In the genomic region with DNA sequence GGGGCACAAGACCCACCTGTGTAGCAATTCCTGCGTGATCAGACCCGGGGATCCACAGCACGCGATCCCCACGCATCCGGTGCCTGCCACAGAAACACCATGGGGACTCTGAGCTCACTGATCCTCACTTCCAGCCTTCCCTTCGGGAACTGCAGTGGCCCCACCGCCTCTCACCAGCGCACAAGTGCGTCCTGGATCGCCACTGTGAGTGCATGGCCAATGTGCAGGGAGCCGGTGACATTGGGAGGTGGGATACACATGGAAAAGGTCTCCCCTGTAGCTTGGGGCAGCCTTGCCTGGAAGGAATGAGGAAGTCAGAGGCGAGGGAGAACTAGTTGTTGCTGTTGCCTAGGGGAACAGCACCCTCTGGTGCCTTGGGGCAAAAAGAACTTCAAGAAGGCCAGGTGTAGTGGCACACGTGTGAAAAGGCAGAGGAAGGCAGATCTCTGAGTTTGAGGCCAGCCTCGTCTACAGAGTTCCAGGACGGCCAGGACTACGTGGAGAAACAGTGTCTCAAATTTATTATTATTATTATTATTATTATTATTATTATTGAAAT, we compare ENCODE assay signal across 8 mouse cellular contexts. TPM values are rescaled to one million over a fixed set of nuclear protein-coding genes. Genes with fewer than 3 reads are reported as not detected.
DNase-seq lines count a peak whose midpoint lies in the region; ATAC-seq and TF ChIP-seq lines count a peak whose summit lies in the region.

No protein-coding gene starts in this region.

- peaks cover 20% of the 10 kb centered on the region for H3K4me1 ChIP-seq in forebrain, embryonic 13.5 days
- H3K4me1 ChIP-seq in forebrain, embryonic 16.5 days (replicated peaks; ENCODE audit: control insufficient read depth, insufficient read depth, low read length): peaks cover 13% of the 10 kb centered on the region
- peaks cover 7% of the 10 kb centered on the region; the same call in 1 of the 2 replicates for H3K4me1 ChIP-seq in intestine, embryonic 15.5 days (replicated peaks)
- H3K4me1 ChIP-seq in liver, postnatal 0 days (ENCODE audit: insufficient read depth): peaks cover 8% of the 10 kb centered on the region; the same call in 1 of the 2 replicates
- no peaks in the 10 kb centered on the region for H3K4me1 ChIP-seq in stomach, postnatal 0 days (replicated peaks; ENCODE audit: control insufficient read depth, insufficient read depth)

- no peak overlapping the region for H3K27ac ChIP-seq in forebrain, embryonic 13.5 days
- H3K27ac ChIP-seq in forebrain, embryonic 16.5 days (ENCODE audit: low read length): no peak overlapping the region
- H3K27ac ChIP-seq in intestine, embryonic 15.5 days: no peak overlapping the region
- H3K27ac ChIP-seq in liver, postnatal 0 days (ENCODE audit: low read depth): no peak overlapping the region
- peak overlapping the region; percentile 25; the same call in 1 of the 2 replicates for H3K27ac ChIP-seq in stomach, postnatal 0 days (replicated peaks)

- no peaks in the 10 kb centered on the region for H3K27me3 ChIP-seq in forebrain, embryonic 13.5 days
- H3K27me3 ChIP-seq in forebrain, embryonic 16.5 days (replicated peaks; ENCODE audit: control insufficient read depth, insufficient read depth, low read length): no peaks in the 10 kb centered on the region
- H3K27me3 ChIP-seq in intestine, embryonic 15.5 days (replicated peaks): no peaks in the 10 kb centered on the region
- no peaks in the 10 kb centered on the region for H3K27me3 ChIP-seq in liver, postnatal 0 days (ENCODE audit: insufficient read depth, low read length)
- H3K27me3 ChIP-seq in stomach, postnatal 0 days (ENCODE audit: control insufficient read depth, insufficient read depth, low read length): no peaks in the 10 kb centered on the region

- peaks cover 54% of the 10 kb centered on the region for H3K36me3 ChIP-seq in forebrain, embryonic 13.5 days (ENCODE audit: poor library complexity, severe bottlenecking)
- H3K36me3 ChIP-seq in forebrain, embryonic 16.5 days (ENCODE audit: control insufficient read depth, insufficient read depth): no peaks in the 10 kb centered on the region
- H3K36me3 ChIP-seq in intestine, embryonic 15.5 days: peaks cover 23% of the 10 kb centered on the region
- H3K36me3 ChIP-seq in liver, postnatal 0 days (replicated peaks; ENCODE audit: insufficient read depth, low read length): peaks cover 19% of the 10 kb centered on the region
- peaks cover 2% of the 10 kb centered on the region; the same call in 1 of the 2 replicates for H3K36me3 ChIP-seq in stomach, postnatal 0 days (ENCODE audit: control insufficient read depth, insufficient read depth, low read length)

- no peaks in the 10 kb centered on the region for H3K9me3 ChIP-seq in forebrain, embryonic 13.5 days (replicated peaks)
- H3K9me3 ChIP-seq in forebrain, embryonic 16.5 days (ENCODE audit: control insufficient read depth, low read length): no peaks in the 10 kb centered on the region
- no peaks in the 10 kb centered on the region for H3K9me3 ChIP-seq in intestine, embryonic 15.5 days
- no peaks in the 10 kb centered on the region for H3K9me3 ChIP-seq in liver, postnatal 0 days (ENCODE audit: low read length)
- H3K9me3 ChIP-seq in stomach, postnatal 0 days (ENCODE audit: control insufficient read depth, low read length): no peaks in the 10 kb centered on the region

- TF ChIP-seq CTCF in liver, postnatal 0 days (IDR thresholded peaks at IDR 0.05; ENCODE audit: low read depth): peak; percentile 69
- peak; percentile 85 for TF ChIP-seq CTCF in stomach, postnatal 0 days (IDR thresholded peaks at IDR 0.05; ENCODE audit: low read depth)

- no peak for TF ChIP-seq EP300 in liver, postnatal 0 days (IDR thresholded peaks at IDR 0.05; ENCODE audit: low read depth)
- TF ChIP-seq EP300 in stomach, postnatal 0 days (optimal IDR thresholded peaks at IDR 0.05): no peak

- WGBS in forebrain, embryonic 13.5 days: 79% methylated on average over 17 of the region's 17 CpGs
- 82% methylated on average over 17 of the region's 17 CpGs for WGBS in forebrain, embryonic 16.5 days
- WGBS in intestine, embryonic 15.5 days: 74% methylated on average over 17 of the region's 17 CpGs
- WGBS in liver, postnatal 0 days (ENCODE audit: insufficient replicate concordance): 82% methylated on average over 17 of the region's 17 CpGs
- 73% methylated on average over 17 of the region's 17 CpGs for WGBS in stomach, postnatal 0 days

- peak overlapping the region; percentile 96 for H3K4me2 ChIP-seq in forebrain, embryonic 13.5 days
- H3K4me2 ChIP-seq in forebrain, embryonic 16.5 days (ENCODE audit: low read length): no peak overlapping the region
- H3K4me2 ChIP-seq in intestine, embryonic 15.5 days (replicated peaks): peak overlapping the region; percentile 94; the same call in 1 of the 2 replicates
- H3K4me2 ChIP-seq in liver, postnatal 0 days (ENCODE audit: low read depth, low read length): no peak overlapping the region
- H3K4me2 ChIP-seq in stomach, postnatal 0 days (replicated peaks; ENCODE audit: low read depth): 0 out of 2 replicates have a peak overlapping the region, but pooled peaks have one; percentile 23

- no peak overlapping the region for H3K4me3 ChIP-seq in forebrain, embryonic 13.5 days
- no peak overlapping the region for H3K4me3 ChIP-seq in forebrain, embryonic 16.5 days (replicated peaks; ENCODE audit: low read length)
- no peak overlapping the region for H3K4me3 ChIP-seq in intestine, embryonic 15.5 days (replicated peaks)
- no peak overlapping the region for H3K4me3 ChIP-seq in liver, postnatal 0 days (ENCODE audit: low read depth, low read length)
- H3K4me3 ChIP-seq in stomach, postnatal 0 days (ENCODE audit: low read depth, low read length): no peak overlapping the region

- ATAC-seq in forebrain, embryonic 13.5 days: no peak
- no peak for ATAC-seq in forebrain, embryonic 16.5 days
- peak; percentile 49 for ATAC-seq in intestine, embryonic 15.5 days
- no peak for ATAC-seq in liver, postnatal 0 days
- peak; percentile 61 for ATAC-seq in stomach, postnatal 0 days (ENCODE audit: low FRiP score, low TSS enrichment)

- H3K9ac ChIP-seq in forebrain, embryonic 13.5 days: peak overlapping the region; percentile 86; the same call in 1 of the 2 replicates
- no peak overlapping the region for H3K9ac ChIP-seq in forebrain, embryonic 16.5 days (replicated peaks; ENCODE audit: low read depth, low read length)
- H3K9ac ChIP-seq in intestine, embryonic 15.5 days: no peak overlapping the region; the same call in 1 of the 2 replicates
- H3K9ac ChIP-seq in liver, postnatal 0 days (replicated peaks): no peak overlapping the region
- H3K9ac ChIP-seq in stomach, postnatal 0 days (ENCODE audit: low read length): no peak overlapping the region; the same call in 1 of the 2 replicates

- DNase-seq in 3T3-L1 (ENCODE audit: low read depth, low spot score): peak; percentile 78
- DNase-seq in T-cell, adult 2 months (ENCODE audit: low spot score): peak; percentile 15
- DNase-seq in liver, postnatal 0 days: peak; percentile 37
- peak; percentile 80 for DNase-seq in stomach, postnatal 0 days (ENCODE audit: low spot score)
- DNase-seq in layer of hippocampus, adult 9-10 months (ENCODE audit: low spot score): no peak

RNA-seq across cellular contexts. Expression of a gene that starts 1.4 kb away (rescaled TPM):
- polyA plus RNA-seq in forebrain, embryonic 13.5 days (2015; fragmentation: Nextera tagmentation; extraction: Ambion mirVana): 12.7 and 17.0 TPM in 2 replicates
- 19.0 and 19.8 TPM in 2 replicates for polyA plus RNA-seq in forebrain, embryonic 16.5 days (2015; fragmentation: Nextera tagmentation; extraction: Ambion mirVana)
- polyA plus RNA-seq in intestine, embryonic 15.5 days (2015; fragmentation: Nextera tagmentation; extraction: Ambion mirVana): 18.3 and 18.9 TPM in 2 replicates
- polyA plus RNA-seq in liver, postnatal 0 days (2015; fragmentation: Nextera tagmentation; extraction: Ambion mirVana): 4.6 and 5.0 TPM in 2 replicates
- 10.3 and 10.6 TPM in 2 replicates for polyA plus RNA-seq in stomach, postnatal 0 days (2015; fragmentation: Nextera tagmentation; extraction: Ambion mirVana)

RNA-seq across cellular contexts. Expression of a gene that starts 7.5 kb away (rescaled TPM):
- 36.3 and 42.6 TPM in 2 replicates for polyA plus RNA-seq in forebrain, embryonic 13.5 days (2015; fragmentation: Nextera tagmentation; extraction: Ambion mirVana)
- 34.6 and 35.3 TPM in 2 replicates for polyA plus RNA-seq in forebrain, embryonic 16.5 days (2015; fragmentation: Nextera tagmentation; extraction: Ambion mirVana)
- 43.8 TPM in 2 replicates for polyA plus RNA-seq in intestine, embryonic 15.5 days (2015; fragmentation: Nextera tagmentation; extraction: Ambion mirVana)
- 14.1 and 15.2 TPM in 2 replicates for polyA plus RNA-seq in liver, postnatal 0 days (2015; fragmentation: Nextera tagmentation; extraction: Ambion mirVana)
- polyA plus RNA-seq in stomach, postnatal 0 days (2015; fragmentation: Nextera tagmentation; extraction: Ambion mirVana): 20.7 and 20.8 TPM in 2 replicates

RNA-seq across cellular contexts. Expression of a gene that starts 22.5 kb away (rescaled TPM):
- 0.06 TPM in 1 of 2 replicates, not detected in the other for polyA plus RNA-seq in forebrain, embryonic 13.5 days (2015; fragmentation: Nextera tagmentation; extraction: Ambion mirVana)
- 0.08 TPM in 1 of 2 replicates, not detected in the other for polyA plus RNA-seq in forebrain, embryonic 16.5 days (2015; fragmentation: Nextera tagmentation; extraction: Ambion mirVana)
- 0.39 and 0.44 TPM in 2 replicates for polyA plus RNA-seq in intestine, embryonic 15.5 days (2015; fragmentation: Nextera tagmentation; extraction: Ambion mirVana)
- polyA plus RNA-seq in liver, postnatal 0 days (2015; fragmentation: Nextera tagmentation; extraction: Ambion mirVana): not detected in 2 replicates
- polyA plus RNA-seq in stomach, postnatal 0 days (2015; fragmentation: Nextera tagmentation; extraction: Ambion mirVana): 768 and 930 TPM in 2 replicates

RNA-seq across cellular contexts. Expression of a gene that starts 38.4 kb away (rescaled TPM):
- 153 and 169 TPM in 2 replicates for polyA plus RNA-seq in forebrain, embryonic 13.5 days (2015; fragmentation: Nextera tagmentation; extraction: Ambion mirVana)
- 113 and 116 TPM in 2 replicates for polyA plus RNA-seq in forebrain, embryonic 16.5 days (2015; fragmentation: Nextera tagmentation; extraction: Ambion mirVana)
- polyA plus RNA-seq in intestine, embryonic 15.5 days (2015; fragmentation: Nextera tagmentation; extraction: Ambion mirVana): 54.0 and 54.2 TPM in 2 replicates
- polyA plus RNA-seq in liver, postnatal 0 days (2015; fragmentation: Nextera tagmentation; extraction: Ambion mirVana): 2.2 and 2.3 TPM in 2 replicates
- polyA plus RNA-seq in stomach, postnatal 0 days (2015; fragmentation: Nextera tagmentation; extraction: Ambion mirVana): 50.8 TPM in 2 replicates

RNA-seq across cellular contexts. Expression of a gene that starts 39.6 kb away (rescaled TPM):
- not detected in 2 replicates for polyA plus RNA-seq in forebrain, embryonic 13.5 days (2015; fragmentation: Nextera tagmentation; extraction: Ambion mirVana)
- not detected in 2 replicates for polyA plus RNA-seq in forebrain, embryonic 16.5 days (2015; fragmentation: Nextera tagmentation; extraction: Ambion mirVana)
- polyA plus RNA-seq in intestine, embryonic 15.5 days (2015; fragmentation: Nextera tagmentation; extraction: Ambion mirVana): not detected in 2 replicates
- polyA plus RNA-seq in liver, postnatal 0 days (2015; fragmentation: Nextera tagmentation; extraction: Ambion mirVana): not detected in 2 replicates
- polyA plus RNA-seq in stomach, postnatal 0 days (2015; fragmentation: Nextera tagmentation; extraction: Ambion mirVana): 2.6 and 3.9 TPM in 2 replicates

Comparison
In these comparisons a context has a peak if more than half of its experiments do, and no peak if none do; other contexts are left out.
1. H3K4me2 ChIP-seq: peak in forebrain, embryonic 13.5 days (single experiment), intestine, embryonic 15.5 days (single experiment) and stomach, postnatal 0 days (single experiment); none in forebrain, embryonic 16.5 days (single experiment) and liver, postnatal 0 days (single experiment).
2. ATAC-seq: peak in intestine, embryonic 15.5 days (single experiment) and stomach, postnatal 0 days (single experiment); none in forebrain, embryonic 13.5 days (single experiment), forebrain, embryonic 16.5 days (single experiment) and liver, postnatal 0 days (single experiment).
3. RNA of a gene that starts 22.5 kb away (polyA plus RNA-seq): 768 to 930 TPM in stomach, postnatal 0 days; 0.39 to 0.44 TPM in intestine, embryonic 15.5 days, 0.08 TPM in forebrain, embryonic 16.5 days, 0.06 TPM in forebrain, embryonic 13.5 days and not detected in liver, postnatal 0 days; every median in the first group is over 100 times any median in the second.